Mouse (Mus musculus): ENCODE data around the gene Bco1. TPM values are rescaled to one million over a fixed set of nuclear protein-coding genes. Genes with fewer than 3 reads are reported as not detected.

Bco1 gene
- polyA plus RNA-seq, 1 experiment = not detected

DNA sequence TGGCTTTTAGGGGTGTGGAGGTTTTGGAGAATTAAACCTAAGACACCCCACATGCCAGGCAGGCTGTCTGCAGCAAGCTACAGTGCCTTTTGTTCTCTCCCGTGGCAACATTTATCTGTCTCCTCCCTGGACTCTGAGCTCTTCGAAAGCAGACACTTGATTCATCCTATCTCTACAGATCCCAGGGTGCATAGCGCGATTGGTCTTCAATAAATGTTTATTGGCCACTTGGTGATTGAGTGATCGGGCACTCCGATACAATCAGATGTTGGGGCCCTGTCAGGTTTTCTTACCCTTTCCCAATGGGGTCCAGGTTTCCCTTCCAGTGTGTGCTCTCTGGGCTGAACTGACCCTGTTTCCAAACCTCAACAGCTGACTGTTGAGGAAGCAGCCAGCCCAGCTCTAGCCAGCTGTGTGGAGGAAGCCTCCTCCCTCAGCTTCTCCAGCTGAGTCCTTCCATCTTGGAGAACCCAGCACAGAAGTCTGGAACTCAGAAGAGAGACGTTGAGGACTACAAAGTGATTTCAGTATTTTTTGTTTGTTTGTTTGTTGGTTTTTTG, 17.2 kb upstream of the Bco1 start:
- TF ChIP-seq GATA1 (IDR thresholded peaks at IDR 0.05; ENCODE audit: low read length) = no peak

DNA sequence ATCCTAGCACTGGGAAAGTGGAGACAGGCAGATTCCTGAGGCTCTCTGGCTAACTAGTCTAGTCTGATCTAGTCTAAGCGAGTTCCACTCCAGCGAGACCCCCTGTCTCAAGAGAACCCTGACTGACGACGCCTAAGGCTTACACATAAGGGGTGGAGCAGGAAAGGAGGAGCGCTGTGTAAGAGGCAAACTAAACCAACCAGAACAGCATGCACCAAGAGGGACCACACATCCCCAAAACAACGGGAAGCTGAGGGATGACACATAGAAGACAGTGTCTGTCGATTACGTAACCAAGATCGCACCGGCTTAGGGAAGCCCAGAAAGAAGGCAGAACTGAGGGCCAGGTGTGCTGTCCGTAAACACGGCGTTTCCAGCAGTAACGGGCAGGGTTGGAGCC, 16.0 kb upstream of the Bco1 start:
- TF ChIP-seq GATA1 (IDR thresholded peaks at IDR 0.05; ENCODE audit: low read length) = no peak

DNA sequence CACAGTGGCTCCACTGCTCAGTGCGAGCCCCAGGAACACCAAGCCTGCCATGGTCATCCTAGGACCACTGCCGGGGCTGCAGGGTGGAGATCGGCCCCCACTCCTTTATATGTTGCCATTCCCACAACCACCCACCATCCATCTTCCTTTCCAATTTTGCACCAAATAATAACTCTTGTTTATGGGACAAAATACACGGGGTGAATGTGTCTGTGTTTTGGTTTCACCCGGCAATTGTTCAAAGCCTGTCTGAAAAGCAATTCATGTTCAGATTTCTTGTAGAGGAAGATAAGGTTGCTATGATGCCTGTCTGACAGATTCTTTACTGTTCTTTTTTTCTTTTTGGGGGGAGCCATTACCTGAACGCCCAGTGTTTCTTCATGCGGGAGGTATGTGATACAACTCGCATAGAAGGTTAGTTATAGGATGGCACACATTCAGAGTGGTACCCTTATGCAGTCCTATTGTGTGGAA, 13.2 kb upstream of the Bco1 start, which contains the start of gene Pkd1l2:
Pkd1l2 (minus strand) TSS at position 51 of the 474 bp plus-strand sequence.
- TF ChIP-seq GATA1 (IDR thresholded peaks at IDR 0.05; ENCODE audit: low read length) = no peak

DNA sequence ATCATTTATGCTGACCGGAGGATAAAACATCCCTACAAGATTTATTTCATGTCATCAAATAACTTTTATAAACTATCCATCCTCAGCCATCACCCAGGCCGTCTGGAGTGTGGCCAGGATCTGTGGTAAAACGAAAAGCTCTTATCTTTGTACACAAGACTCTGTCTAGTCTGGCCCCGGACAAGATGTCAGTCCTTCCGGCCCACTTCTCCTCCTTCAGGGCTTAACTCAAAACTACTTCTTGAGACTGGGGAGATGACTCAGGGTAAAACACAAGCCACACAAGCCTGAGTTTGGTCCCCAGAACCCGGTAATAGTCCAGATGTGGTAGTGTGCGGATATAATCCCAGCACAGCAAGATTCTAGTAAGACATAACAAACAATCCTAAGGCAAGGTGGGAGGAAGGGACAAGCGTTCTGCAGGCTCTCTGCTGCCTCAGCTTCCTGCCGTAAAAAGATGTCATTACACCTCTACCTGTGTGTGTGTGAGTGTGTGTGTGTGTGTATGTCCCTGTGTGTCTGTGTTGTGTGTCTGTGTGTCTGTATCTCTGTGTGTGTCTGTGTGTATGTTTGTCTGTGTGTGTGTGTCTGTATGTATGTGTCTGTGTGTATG, 12.6 kb upstream of the Bco1 start:
- peak; percentile 16 for TF ChIP-seq GATA1 (IDR thresholded peaks at IDR 0.05; ENCODE audit: low read length)

DNA sequence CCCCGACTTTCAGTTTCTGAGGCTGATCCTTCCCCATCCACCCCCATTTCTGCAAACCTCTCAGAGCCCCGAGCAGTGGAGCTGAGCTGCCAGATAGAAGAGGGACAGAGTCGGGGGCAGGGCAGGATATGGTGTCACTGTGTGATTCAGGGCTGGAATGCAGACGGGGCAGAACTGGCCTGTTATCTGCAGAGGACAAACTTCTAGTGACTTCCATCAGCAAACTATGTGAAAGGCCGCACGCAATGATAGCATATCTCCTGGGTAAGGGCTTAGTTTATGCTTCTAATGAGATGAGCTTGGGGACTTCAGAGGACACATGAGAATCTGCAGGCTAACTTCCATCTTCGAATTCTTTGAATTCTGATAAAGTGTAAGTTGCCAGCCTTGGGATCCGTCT, 10.1 kb upstream of the Bco1 start:
- peak; percentile 97 for TF ChIP-seq GATA1 (IDR thresholded peaks at IDR 0.05; ENCODE audit: low read length)

DNA sequence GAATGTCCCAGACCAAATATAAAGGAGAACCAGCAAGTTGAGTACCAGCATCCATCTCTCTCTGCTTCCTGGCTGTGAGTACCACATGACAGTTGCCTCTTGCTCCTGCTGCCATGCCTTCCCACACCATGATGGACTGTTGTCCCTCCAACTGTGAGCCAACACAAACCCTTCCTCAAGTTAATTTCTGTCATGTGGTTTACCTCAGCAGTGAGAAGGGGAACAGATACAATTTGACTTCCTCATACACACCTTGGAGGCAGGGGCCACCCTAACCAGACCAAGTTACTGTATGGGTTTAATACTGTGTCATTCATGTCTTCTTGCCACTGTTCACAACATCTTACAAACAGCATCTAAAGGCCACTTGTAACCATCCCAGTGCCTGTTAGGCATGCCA, 8.6 kb upstream of the Bco1 start:
- no peak for TF ChIP-seq GATA1 (IDR thresholded peaks at IDR 0.05; ENCODE audit: low read length)

DNA sequence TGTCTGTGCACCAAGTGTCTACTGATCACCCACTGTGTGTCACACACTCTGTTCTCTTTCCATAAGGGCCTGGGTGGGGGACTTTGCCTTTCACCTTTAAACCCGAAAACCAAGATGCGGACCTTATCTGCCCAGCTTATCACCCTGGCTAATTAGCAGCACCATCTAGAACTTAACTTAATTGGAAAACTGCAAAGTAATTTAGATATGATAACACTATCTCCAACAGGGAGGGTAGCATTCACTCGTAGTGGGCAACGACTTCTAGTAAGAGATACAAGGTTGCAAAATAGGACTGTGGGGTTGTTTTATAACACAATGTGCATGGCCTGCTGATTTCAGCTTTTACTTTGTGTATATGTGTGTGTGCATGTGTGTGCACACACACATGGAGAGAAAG, 5.9 kb upstream of the Bco1 start:
- TF ChIP-seq GATA1 (IDR thresholded peaks at IDR 0.05; ENCODE audit: low read length) = no peak

DNA sequence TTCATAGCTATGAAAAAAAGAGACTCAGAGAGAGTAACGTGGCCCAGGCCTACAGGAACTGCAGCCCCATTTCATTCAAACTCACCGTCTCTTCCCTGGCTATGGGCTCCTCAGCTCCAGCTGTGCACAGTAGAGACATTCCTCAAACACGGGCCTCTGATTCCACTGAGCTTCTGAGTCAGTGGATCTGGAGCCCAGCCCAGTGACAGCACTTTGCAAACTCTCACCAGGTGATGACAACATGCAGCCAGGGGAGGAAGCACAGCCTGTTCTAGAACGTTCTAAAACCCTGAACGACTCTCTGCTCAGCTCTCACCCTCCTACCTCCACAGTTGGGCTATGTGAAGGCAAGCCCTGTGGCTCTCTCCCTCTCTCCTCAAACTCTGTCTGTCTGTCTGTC, 1.6 kb upstream of the Bco1 start:
- no peak for TF ChIP-seq GATA1 (IDR thresholded peaks at IDR 0.05; ENCODE audit: low read length)

DNA sequence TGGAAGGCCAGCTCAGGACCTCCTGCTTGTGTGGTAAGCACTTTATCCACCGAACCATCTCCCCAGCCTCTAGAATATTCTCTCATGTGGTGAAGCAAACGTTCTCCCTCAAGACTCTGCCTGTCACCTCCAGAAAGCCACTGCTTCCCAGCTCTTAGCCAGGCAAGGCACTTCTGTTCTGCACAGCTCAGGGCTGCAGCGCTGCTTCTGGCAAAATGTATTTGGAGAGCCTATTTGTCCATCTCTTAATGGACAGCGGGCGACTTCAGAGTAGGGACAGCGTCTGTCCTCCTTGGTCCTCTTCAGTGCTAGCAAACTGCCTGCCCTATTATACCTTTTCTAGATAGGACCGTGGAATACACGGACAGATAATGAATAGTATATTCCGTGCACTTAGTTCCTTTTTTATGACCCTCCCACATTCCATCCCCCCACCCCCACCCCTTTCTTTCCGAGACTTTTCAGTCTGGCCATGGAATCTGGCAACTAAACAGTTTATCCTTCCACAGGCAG, 1.5 kb downstream of the Bco1 start:
- TF ChIP-seq GATA1 (IDR thresholded peaks at IDR 0.05; ENCODE audit: low read length) = no peak

DNA sequence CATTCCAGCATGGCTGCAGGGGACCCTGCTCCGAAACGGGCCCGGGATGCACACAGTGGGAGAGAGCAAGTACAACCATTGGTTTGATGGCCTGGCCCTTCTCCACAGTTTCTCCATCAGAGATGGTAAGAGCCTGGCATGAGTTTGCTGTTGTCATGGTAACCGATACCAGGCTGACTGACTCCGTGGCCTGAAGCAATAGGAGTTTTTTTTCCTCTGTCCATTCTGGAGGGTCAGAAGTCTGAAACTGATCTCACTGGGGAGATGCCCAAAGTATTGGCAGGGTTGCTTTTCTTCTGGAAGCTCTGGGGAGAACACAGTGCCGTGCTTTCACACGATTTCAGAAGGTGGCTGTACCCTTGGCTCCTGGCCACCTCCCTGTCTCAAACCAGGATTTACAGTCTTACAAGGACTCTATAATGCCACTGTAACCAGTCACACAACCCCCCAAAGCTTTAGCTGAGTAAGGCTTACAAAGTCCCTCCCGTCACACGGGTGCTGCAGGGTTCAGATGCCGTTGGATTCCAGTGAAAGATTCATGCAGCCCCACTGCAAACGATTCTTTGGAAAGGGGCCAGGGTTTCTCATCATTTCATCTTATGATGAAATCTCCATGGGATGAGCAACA, 2.0 kb downstream of the Bco1 start:
- no peak for TF ChIP-seq GATA1 (IDR thresholded peaks at IDR 0.05; ENCODE audit: low read length)

DNA sequence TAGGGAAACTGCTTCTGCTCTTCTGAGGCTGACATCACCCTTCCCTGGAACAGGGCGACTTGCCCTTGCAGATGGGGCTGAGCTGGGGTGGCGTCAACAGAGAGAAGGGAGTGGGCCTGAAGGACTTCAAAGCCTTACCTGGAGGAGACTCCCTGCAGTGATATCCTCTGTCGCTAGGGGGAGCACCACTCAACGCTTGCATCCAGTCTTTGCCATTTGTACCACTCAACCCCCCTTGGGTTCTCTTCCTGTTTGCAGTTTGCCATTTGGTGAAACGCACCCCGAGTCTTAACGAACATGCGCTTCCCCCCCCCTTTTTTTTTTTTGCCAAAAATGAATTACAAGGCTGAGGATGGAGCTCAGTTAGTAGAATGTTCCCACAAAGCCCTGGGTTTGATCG, 11.9 kb downstream of the Bco1 start:
- TF ChIP-seq GATA1 (IDR thresholded peaks at IDR 0.05; ENCODE audit: low read length) = no peak

DNA sequence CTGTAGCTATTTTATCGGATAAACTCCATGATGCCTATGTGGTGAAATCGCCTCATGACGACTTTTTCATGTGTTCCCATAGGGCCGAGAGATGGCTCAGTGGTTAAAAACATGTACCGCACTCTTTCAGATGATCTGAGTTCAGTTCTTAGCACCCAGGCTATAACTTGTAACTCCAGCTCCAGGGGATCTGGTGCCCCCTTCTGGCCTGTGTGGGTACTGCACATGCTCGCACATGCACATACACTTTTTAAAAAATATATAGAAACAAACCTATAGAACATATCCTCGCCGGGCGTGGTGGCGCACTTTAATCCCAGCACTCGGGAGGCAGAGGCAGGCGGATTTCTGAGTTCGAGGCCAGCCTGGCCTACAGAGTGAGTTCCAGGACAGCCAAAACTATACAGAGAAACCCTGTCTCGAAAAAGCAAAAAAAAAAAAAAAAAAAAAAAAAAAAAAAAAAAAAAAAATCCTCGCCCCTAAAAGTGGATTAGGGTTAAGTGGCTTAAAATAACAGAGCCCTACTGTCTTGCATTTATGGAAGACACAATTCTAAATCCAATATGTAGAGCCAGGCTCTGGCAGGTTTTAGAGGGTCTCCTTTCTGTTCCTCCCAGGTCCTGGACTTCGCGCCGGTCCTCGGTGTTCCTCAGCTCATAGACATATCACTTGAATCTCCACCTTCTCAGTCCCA, 13.5 kb downstream of the Bco1 start:
- no peak for TF ChIP-seq GATA1 (IDR thresholded peaks at IDR 0.05; ENCODE audit: low read length)

DNA sequence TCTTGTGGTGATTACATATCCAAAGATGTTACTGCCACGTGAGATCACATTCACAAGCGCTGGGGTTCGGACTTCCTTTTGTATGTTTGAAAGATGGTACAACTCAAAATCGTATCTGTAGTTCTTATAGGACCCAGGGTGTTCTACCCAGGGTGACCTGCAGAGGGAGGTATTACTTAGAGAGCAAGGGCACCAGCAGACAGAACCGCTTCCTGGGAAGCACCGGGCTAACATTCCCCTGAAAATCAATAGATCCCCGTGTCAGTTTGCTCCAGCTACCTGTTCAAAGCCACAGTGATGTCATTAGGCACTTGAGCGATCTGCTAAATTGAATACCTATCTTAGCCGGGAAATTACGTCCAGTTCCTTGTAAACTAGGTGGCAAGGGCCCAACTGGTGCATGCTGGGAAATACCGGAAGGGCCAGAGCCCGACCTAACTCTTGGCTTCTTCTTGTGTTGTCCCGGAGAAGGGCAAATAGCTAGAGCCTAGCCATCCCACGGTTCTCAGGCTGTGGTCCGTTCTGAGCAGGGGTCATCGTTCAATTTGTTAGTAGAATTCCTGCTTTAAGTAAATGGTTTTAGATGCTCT, 14.2 kb downstream of the Bco1 start:
- TF ChIP-seq GATA1 (IDR thresholded peaks at IDR 0.05; ENCODE audit: low read length) = no peak

DNA sequence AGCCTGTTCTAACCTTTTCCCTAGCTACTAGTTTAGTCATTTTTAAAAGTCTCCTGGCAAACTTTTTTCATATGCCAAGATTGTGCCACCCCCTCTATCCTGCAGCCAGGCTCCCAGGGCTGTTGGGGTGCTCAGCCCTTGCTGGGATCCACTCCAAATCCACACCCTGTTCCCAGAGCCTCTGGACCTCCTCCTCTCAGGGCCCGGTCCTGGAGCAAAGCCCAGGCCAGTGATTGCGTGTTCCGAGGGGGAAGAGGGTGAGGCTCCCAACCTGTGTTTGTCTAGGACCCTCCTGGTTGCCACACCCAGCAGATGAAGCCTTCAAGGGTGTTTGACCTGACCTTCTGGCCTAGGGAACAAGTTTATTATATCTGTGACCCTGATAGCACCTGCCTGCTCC, 16.0 kb downstream of the Bco1 start:
- no peak for TF ChIP-seq GATA1 (IDR thresholded peaks at IDR 0.05; ENCODE audit: low read length)

DNA sequence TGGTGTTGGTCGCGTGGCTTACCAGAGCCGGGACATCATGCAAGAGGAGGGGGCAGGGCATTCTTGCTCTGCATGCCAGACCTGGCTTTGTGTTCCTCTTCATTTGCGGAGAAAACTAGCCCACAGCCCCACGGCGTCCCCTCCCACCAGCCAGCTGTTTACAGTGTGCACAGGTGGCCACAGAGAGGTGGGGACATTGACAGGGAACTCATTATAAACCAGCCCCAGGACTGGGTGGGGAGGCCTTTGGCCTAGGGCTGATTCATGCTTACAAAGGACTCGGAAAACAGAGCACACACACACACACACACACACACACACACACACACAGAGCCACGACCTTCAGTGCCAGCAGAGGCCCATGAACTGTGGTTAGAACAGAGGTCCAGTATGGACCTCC, 16.6 kb downstream of the Bco1 start:
- no peak for TF ChIP-seq GATA1 (IDR thresholded peaks at IDR 0.05; ENCODE audit: low read length)

DNA sequence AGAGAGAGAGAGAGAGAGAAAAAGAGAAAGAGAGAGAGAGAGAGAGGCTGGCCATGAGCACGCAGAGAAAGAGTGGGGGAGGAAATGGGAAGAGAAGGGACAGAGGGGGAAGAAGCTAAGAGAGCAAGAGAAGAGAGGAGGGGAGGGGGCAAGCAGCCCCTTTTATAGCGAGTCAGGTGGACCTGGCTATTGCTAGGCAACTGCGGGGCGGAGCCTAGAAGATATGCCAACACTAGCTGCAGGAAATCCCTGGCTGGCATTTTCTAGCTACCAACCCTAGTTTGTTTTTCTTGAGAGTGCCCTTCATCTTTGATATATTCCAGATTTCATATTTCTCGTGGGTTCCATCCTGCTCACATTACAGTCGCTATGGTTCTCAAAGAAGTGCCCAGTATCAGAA, 19.4 kb downstream of the Bco1 start:
- no peak for TF ChIP-seq GATA1 (IDR thresholded peaks at IDR 0.05; ENCODE audit: low read length)
